Mouse (Mus musculus) yolk sac, embryonic 10.5 days (tissue): ENCODE data around the gene Thsd4.
A peak's percentile ranks its signal among the peaks of the same experiment; 100 is the strongest.

Experiments used
- DNase-seq: peaks from one replicate; pipeline ENCODE4 v3.0.0-alpha.2; 2017; ENCODE audit warnings: low spot score

Thsd4 gene

GRCm38 (mm10) chr9:60147401-60147800 lies 374.4 kb downstream of the Thsd4 start:
- no peak for DNase-seq

- DNase-seq, result no peak
These were observed 378.0 kb downstream of the Thsd4 start for GRCm38 (mm10) chr9:60143816-60144215.

- no peak for DNase-seq
These were observed 380.7 kb downstream of the Thsd4 start for GRCm38 (mm10) chr9:60141081-60141514.

DNA sequence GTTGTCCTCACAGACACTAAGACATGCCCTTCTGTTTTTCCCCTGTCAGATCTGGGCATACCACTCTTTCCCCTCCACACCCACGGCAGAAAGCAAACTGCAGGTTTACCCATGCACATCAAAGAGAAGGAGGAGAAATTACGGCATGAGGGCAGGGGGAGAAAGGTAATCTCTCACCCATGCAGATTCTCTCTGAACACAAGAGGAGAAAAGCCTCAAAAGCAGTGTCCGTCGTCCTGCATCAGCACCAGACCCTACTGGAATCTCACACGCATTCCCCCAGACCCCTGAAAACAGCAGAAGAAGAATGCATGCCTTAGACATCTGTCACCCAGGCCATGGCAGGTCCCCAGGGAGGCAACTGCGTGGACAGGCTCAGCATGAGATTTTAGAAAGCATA lies 381.4 kb downstream of the Thsd4 start:
- DNase-seq, result no peak

- DNase-seq, result no peak
These were observed 382.4 kb downstream of the Thsd4 start for GRCm38 (mm10) chr9:60139446-60139845.

DNA sequence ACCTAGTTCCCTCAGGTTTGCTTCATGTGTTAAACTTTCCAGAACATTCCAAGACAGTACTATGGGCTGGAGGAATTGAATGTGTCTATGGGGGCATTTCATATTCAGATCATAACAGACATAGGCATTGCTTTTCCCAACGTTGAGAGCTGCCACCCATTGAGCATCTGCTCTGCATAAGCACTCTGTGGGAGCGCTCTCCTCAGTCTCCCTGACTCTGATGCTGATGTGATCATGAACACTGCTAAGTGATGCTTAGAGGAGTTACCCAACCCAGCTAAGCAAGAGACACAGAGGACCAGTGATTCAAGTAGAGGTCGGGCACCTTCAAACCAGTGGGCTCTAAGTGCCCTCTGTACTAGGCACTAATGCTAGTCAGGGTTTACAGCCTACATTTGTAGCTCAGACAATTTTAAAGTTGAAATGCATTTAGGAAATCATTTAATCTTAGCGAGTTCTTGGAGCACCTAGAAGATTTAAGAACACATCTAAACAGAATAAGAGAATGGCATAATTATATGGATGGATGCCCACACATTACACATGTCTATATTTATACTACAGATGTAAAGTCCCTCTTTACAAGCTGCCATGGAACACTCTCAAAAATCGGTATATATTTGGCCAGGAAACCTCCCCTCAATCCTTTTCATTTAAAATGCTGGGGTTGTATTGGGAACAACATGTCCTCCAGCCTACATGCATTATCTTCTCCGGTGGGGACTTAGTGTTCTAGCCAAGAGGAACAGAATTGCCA lies 392.4 kb downstream of the Thsd4 start:
- no peak for DNase-seq

DNA sequence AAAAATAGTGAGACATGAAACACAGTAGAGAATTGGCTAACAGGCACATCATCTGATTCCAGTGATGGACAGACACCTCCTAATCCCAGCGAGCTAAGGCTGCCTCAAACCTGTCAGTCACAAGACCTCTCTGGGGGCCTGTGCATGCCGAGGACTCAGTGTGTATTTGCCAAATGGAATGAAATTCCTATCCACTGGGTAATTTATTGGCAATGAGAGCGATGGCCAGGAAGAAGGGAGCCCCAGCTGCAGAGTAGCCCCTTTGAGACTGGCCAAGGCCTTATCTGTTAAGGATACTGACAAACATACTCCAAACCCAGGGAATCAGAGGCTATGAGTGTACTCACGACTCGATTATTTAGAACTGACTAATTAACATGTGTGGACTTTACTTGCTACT lies 394.9 kb downstream of the Thsd4 start:
- no peak for DNase-seq

- no peak for DNase-seq
These were observed 397.7 kb downstream of the Thsd4 start for GRCm38 (mm10) chr9:60124102-60124501.

- no peak for DNase-seq
These were observed 398.8 kb downstream of the Thsd4 start for GRCm38 (mm10) chr9:60123066-60123465.

DNA sequence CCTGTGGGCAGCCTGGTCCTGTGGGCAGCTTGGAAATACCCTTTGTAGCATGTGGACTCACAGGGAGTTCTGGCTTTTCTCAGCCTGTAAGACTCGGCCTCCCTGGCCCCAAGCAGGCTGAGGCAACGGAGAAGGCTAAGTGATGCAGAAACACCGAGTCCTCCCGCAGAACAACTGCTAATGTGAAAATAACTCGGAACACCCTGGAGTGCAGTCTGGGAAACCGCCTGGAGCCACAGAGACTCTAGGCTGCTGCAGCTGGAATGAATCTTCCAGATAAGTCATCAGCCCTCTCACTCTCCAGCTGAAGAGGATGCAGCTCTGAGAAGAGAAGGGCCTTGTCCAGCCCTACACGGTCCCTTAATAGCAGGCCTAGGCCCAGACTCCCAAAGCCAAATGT lies 402.0 kb downstream of the Thsd4 start:
- DNase-seq, result peak; percentile 43

DNA sequence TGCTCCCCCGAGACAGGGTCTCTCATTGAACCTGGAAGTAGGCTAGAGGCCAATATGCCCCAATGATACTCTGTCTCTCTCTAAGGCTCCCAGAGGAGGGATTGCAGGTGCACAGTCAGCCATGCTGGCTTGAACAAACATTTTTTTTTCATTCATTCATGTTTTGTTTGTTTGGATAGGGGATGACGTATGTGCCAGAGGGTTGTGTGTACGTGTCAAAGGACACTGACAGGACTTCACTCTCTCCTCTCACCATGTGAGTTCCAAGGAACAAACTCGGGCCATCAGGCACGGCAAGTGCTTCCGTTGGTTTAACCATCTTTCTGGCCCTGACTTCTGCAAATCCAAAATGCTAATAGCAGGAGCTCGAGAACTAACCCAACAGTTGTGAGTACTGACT lies 404.0 kb downstream of the Thsd4 start:
- DNase-seq, result no peak

DNA sequence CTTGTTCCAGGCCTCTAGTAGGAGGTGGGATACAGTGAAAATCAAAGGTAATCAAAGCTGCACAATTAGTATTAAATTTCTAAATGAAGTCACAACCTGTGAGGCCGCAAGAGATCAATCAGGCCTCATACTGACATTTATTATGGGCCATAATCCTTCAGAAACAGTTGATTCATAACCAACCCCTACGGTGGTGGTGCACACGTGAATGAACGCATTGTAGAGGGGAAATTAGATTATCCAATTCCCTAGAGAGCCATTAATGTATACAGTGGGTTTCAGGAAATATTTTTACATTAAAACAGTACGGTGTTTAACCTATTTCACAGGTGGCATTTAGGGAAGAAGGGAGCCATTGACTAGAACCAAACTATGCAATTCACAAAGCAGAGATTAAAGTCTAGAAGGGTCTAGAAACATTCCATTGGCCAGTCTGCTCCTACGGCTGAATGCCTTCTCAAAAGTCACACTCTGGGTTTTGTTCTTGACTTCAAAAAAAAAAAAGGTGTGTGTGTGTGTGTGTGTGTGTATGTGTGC lies 406.1 kb downstream of the Thsd4 start:
- DNase-seq, result no peak

- no peak for DNase-seq
These were observed 406.5 kb downstream of the Thsd4 start for GRCm38 (mm10) chr9:60115306-60115705.

GRCm38 (mm10) chr9:60110200-60110599 lies 411.6 kb downstream of the Thsd4 start:
- DNase-seq, result no peak

DNA sequence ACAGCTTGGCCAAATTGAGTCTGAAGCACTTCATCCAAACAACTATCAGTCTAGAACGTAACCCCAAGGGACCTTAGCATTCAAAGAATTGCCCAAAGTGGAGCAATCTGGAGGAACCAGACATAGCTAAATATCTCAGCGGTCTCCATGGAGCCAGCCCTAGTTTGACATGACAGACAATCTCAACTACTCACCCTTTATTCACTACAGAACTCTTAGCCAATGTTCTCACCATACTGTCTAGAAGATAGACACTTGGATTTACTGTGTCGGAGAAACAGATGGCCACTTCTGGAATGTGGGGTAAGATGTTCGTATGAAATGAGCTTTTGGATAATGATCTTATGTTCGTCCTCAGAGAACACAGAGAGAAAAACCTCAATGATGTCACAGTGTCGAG lies 415.2 kb downstream of the Thsd4 start:
- DNase-seq, result no peak

DNA sequence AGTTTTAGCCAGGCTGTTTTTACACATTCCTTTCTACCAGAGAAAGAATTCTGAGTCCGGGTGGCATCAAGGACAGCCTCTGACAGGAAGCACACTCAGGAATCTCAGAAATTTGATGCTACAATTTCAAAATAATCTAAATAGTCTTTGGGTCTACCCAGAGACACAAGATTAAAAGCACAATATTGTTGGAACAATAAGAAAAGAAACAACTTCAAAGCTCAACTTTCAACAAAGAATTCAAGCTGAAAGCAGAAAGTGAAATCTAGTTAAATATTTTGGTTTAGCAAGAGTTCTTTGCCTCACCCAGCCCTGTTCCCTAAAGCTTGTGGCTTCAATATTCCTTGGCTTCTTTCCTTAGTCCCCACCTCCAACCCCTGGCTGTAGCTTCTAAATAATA lies 415.7 kb downstream of the Thsd4 start:
- no peak for DNase-seq

DNA sequence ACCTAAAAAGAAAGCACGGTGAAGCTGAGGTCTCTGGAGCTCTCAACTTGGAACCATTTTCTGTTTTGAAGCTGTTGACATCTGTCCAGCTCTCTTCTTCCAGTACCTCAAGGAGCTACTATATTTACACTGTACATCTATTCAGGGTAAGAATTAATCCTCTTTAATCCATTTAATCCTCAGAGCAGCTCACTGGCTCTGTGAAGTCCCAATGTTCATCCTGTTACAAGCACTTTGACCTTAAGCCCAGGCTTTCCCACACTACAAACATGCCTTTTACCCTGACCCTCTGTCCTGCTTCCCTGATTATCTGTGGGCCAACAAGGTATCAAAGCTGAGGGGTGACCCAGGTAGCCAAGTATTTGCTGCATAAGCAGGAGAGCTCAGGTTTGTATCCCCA lies 427.6 kb downstream of the Thsd4 start:
- no peak for DNase-seq

DNA sequence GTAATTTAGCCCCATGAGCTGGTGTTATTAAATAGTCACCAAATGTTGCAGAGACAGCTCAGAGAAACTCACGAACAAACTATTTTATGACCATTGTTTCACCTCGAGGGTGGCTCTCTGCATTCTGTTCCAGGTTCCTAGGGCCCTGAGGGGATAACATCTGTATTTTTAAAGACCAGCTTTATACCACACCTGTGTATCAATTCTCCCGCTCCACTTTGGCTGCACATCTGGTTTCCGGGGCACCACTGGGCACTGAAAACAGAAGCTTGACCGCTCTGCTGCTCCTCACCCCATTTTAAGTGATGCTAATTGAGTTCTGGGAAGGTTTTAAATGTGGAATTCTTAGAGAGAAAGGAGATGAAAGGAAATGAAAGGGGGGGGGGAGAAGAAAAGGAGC lies 429.4 kb downstream of the Thsd4 start:
- DNase-seq, result no peak

DNA sequence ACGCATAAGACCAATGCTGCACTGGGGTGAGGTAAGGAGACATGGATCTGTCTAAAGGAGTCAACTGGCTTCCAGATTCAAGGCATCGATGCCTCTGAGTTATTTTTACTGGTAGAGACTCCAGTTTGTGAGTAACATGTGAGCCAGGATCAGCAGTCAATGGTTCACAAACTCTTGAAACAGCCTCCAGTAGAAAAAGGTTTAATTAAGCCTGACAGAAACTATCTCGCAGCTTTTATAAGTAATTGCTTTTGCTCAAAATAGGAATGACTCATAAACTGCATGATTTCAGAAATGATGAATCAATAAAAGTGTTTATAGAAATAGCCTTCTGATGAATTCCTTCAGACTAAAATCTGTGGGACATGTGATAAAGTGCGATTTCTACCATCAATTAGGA lies 432.4 kb downstream of the Thsd4 start:
- no peak for DNase-seq

DNA sequence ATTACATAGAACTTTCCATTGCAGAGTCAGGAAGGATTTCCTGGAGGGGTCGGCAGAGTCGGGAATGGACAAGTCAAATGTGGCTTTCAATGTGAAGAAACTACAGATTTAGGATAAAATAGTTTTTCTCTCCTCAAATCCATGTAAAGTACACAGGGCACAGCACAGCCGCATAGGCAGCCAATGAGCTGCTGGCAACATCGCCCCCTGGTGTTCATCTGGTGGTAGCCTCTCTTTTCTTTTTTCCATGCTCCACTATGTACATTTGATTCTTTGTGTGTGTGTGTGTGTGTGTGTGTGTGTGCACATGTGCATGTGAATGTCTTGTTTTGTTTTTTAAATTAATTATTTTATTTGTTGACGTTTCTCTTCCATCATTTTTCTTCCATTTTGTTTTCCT lies 433.7 kb downstream of the Thsd4 start:
- no peak for DNase-seq

DNA sequence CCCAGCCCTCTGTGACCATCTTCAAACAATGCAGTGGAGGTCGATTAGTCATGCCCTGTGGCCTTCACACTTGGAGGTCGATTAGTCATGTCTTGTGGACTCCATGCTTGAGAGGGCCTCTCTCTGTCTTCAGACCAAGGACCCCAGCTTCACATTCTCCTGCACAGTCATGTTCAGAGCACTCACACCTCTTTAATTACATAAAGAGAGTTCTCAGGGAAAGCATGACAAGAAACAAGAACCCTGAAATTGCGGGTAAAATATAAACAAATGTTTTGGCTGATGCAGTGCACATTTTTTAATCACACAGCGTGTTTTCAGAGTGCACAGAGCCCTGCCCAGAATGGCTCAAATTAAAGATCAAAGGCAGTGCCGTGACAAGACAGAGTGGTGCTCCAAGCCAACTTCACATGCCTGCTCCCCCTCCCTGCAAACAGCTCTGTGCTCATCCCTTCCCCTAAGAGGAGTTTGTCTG lies 439.7 kb downstream of the Thsd4 start:
- peak; percentile 26 for DNase-seq

- no peak for DNase-seq
These were observed 444.1 kb downstream of the Thsd4 start for GRCm38 (mm10) chr9:60077761-60078160.

GRCm38 (mm10) chr9:60076396-60076795 lies 445.4 kb downstream of the Thsd4 start:
- DNase-seq, result no peak
